Mouse (Mus musculus) cortical plate, adult 2 months (tissue): Measurements from ENCODE around the gene Pla2g4b. TPM values are rescaled to one million over a fixed set of nuclear protein-coding genes. Genes with fewer than 3 reads are reported as not detected.
A peak's percentile ranks its signal among the peaks of the same experiment; 100 is the strongest.

Experiments
- H3K27ac ChIP-seq: fragments of 200-500 bp; 2 replicates; pipeline ENCODE4 v1.5.1; 2012; ENCODE audit warnings: low read length, control low read depth, inconsistent platforms; ENCODE audit not compliant: insufficient read depth
- H3K4me1 ChIP-seq: fragments of 200-500 bp; 2 replicates; pipeline ENCODE4 v1.6.1; 2011; ENCODE audit warnings: low read length; ENCODE audit not compliant: control insufficient read depth, insufficient read depth
- H3K4me3 ChIP-seq: fragments of 200-500 bp; 2 replicates; pipeline ENCODE4 v1.5.1; 2011; ENCODE audit warnings: mild to moderate bottlenecking, low read length, control low read depth; ENCODE audit not compliant: insufficient read depth
- CTCF ChIP-seq: fragments of 200-500 bp; IDR thresholded peaks from 2 replicates; pipeline ENCODE4 v1.5.1; 2011; ENCODE audit warnings: mild to moderate bottlenecking, control low read depth, low read length; ENCODE audit not compliant: insufficient read depth; ENCODE audit errors: extremely low read depth
- POLR2A ChIP-seq: fragments of 200-500 bp; IDR thresholded peaks from 2 replicates; pipeline ENCODE4 v1.6.1; 2011; ENCODE audit warnings: mild to moderate bottlenecking, low read length, control low read depth; ENCODE audit not compliant: insufficient read depth; ENCODE audit errors: extremely low read depth
- polyA plus RNA-seq: library from polyadenylated mRNA; depleted of rRNA; stranded (reverse); fragments of >200 nt; gene quantifications from 2 replicates; pipeline ENCODE4 v1.2.3, GENCODE M21; 2012

The Pla2g4b gene
- polyA plus RNA-seq, 1 experiment = 4.4 TPM

DNA sequence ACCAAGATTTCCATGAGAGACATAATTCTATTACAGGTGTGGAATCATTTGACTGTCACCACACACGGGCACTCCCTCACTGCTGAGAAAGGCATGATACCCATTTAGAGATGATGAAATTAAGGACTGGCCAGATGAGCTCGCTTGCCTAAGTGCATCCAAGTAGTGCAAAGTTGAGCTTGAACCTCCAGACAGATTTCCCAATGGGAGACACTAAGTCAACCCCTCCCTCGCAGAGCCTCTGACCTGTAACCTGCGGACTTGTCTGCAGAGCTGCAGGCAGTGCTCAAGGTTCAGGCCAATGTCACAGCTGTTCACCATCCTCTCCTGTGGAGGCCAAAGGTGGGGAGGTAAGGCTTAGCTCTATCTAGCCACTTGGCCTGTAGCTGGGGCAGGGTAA is 25.6 kb downstream of the Pla2g4b start:
- TF ChIP-seq POLR2A (no peak), CTCF (no peak)
- Histone ChIP-seq H3K4me3 (no peak overlapping the region), H3K27ac (no peak overlapping the region), H3K4me1 (no peaks in the 10 kb centered on the region)

DNA sequence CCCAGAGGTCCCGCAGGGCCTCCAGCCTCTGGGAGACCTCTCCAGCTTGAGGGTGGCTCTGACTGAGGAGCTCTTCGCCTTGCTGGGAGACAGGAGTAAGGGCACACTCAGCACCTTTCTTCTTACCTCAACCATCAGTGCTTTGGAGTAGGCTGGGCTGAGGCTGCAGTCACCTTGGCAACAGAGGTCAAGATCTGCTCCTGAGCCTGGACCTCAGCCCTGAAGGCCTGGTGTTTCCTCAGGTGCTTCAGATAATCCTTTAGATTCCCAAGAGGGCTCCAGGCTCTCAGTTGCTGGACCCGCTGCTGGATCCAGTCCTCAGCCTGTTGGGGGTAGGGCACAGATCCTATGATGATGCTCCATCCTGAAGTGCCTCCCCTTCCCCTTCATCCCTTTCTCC is 26.2 kb downstream of the Pla2g4b start:
- no peak overlapping the region for H3K4me3 ChIP-seq
- H3K4me1 ChIP-seq = no peaks in the 10 kb centered on the region
- TF ChIP-seq POLR2A = no peak
- no peak for TF ChIP-seq CTCF
- no peak overlapping the region for H3K27ac ChIP-seq

- no peak overlapping the region for H3K4me3 ChIP-seq
- TF ChIP-seq POLR2A (no peak), CTCF (no peak)
These were observed 27.0 kb downstream of the Pla2g4b start for GRCm38 (mm10) chr2:120060190-120060589.

GRCm38 (mm10) chr2:120060651-120061050 is 27.4 kb downstream of the Pla2g4b start:
- Histone ChIP-seq H3K4me3 (no peak overlapping the region), H3K4me1 (peaks cover 3% of the 10 kb centered on the region; the same call in 1 of the 2 replicates), H3K27ac (no peak overlapping the region)
- TF ChIP-seq CTCF (no peak), POLR2A (no peak)

More at GRCm38 (mm10) chr2:120060190-120060589, 27.0 kb downstream of the Pla2g4b start:
- no peak overlapping the region for H3K27ac ChIP-seq
- H3K4me1 ChIP-seq = no peaks in the 10 kb centered on the region

GRCm38 (mm10) chr2:120062248-120062647 is 29.0 kb downstream of the Pla2g4b start:
- Histone ChIP-seq H3K4me3 (no peak overlapping the region), H3K27ac (no peak overlapping the region), H3K4me1 (peaks cover 3% of the 10 kb centered on the region; the same call in 1 of the 2 replicates)
- no peak for TF ChIP-seq CTCF
- no peak for TF ChIP-seq POLR2A

- TF ChIP-seq POLR2A (no peak), CTCF (no peak)
- H3K27ac ChIP-seq = no peak overlapping the region
These were observed 31.4 kb downstream of the Pla2g4b start for GRCm38 (mm10) chr2:120064639-120065038.

GRCm38 (mm10) chr2:120065243-120065642 is 32.0 kb downstream of the Pla2g4b start:
- no peak overlapping the region for H3K27ac ChIP-seq
- no peak overlapping the region for H3K4me3 ChIP-seq
- peaks cover 8% of the 10 kb centered on the region; the same call in 1 of the 2 replicates for H3K4me1 ChIP-seq
- TF ChIP-seq CTCF (no peak), POLR2A (no peak)

More at GRCm38 (mm10) chr2:120064639-120065038, 31.4 kb downstream of the Pla2g4b start:
- Histone ChIP-seq H3K4me1 (peaks cover 6% of the 10 kb centered on the region; the same call in 1 of the 2 replicates), H3K4me3 (no peak overlapping the region)

- Histone ChIP-seq H3K4me3 (no peak overlapping the region), H3K27ac (no peak overlapping the region), H3K4me1 (peaks cover 9% of the 10 kb centered on the region; the same call in 1 of the 2 replicates)
- TF ChIP-seq POLR2A (no peak), CTCF (no peak)
These were observed 33.0 kb downstream of the Pla2g4b start for GRCm38 (mm10) chr2:120066224-120066623.

DNA sequence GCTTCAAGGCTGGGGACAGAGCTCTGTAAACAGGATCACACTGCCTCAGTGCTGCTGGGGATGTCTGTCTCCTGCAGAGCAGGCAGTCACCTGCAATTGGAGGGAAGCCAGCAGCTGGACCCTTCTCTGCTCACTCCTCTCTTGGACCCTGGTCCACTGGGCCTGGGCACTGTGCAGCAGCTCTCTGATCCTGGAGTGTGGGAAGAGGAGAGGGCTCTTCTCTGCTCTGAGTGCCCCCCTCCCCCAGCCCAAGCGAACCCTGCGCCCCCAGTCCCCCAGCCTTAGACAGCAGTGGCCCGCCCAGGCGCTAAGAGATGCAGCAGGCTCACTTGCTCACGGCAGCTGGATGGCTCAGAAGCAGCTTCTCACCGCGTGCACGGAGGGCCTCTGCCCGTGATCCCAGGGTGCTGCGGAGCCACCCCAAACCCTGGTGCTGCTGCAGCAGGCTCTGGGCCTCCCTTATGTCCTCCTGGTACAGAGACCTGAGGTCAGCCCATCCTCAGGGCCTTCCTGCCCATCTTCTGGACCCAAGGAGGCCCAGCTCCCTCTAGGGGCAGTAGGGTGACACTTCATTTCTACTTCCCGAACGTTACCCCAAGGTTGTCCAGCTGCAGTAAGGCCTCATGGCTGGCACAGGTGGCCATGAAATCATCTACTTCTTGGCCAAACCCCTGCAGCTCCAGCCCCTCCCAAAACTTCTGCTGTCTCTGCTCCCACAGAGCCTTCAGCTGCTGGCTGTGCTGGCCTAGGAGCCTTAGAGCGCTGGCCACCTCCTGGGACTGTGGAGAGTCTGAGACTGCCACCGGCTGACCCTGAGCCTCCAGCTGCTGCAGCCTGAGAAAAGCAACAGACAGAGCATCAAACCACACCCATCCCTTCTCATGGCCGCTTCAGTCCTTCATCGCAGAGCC is 35.6 kb downstream of the Pla2g4b start:
- H3K27ac ChIP-seq = no peak overlapping the region
- TF ChIP-seq POLR2A (no peak), CTCF (peak; percentile 69)

More for the DNA sequence above, 35.6 kb downstream of the Pla2g4b start:
- Histone ChIP-seq H3K4me3 (no peak overlapping the region), H3K4me1 (peaks cover 9% of the 10 kb centered on the region; the same call in 1 of the 2 replicates)
